Mouse (Mus musculus) lung, embryonic 16.5 days (tissue): ENCODE measurements at regions not wholly inside any gene's neighbourhood (a gene's known extent, or its start where the extent isn't known, plus 50 kb on each side); places are given as distances from the start of the nearest gene placed in this dataset.

ENCODE experiments used
- ATAC-seq: fragments of 200-750 bp; cut with Nextera tagmentation; 2 replicates; pipeline ENCODE4 v1.8.0; 2017; ENCODE audit warnings: low read depth, mild to moderate bottlenecking, moderate library complexity
- H3K27ac ChIP-seq: fragments of 300-500 bp; sonication (generic); 2 replicates; pipeline ENCODE4 v1.5.1; 2014; ENCODE audit warnings: mild to moderate bottlenecking, control low read depth, low read length
- H3K27me3 ChIP-seq: fragments of 300-500 bp; sonication (generic); 2 replicates; pipeline ENCODE4 v1.6.1; 2014; ENCODE audit warnings: low read depth, low read length, mixed read lengths; ENCODE audit not compliant: control insufficient read depth, insufficient read depth
- H3K36me3 ChIP-seq: fragments of 300-500 bp; sonication (generic); 2 replicates; pipeline ENCODE4 v1.6.1; 2014; ENCODE audit warnings: low read length; ENCODE audit not compliant: control insufficient read depth, insufficient read depth
- H3K4me1 ChIP-seq: fragments of 300-500 bp; sonication (generic); replicated peaks from 2 replicates; pipeline ENCODE4 v1.6.1; 2014; ENCODE audit warnings: low read length, mixed read lengths; ENCODE audit not compliant: control insufficient read depth, insufficient read depth
- H3K4me2 ChIP-seq: fragments of 300-500 bp; sonication (generic); 2 replicates; pipeline ENCODE4 v1.6.1; 2014; ENCODE audit warnings: low read depth, low read length, control low read depth
- H3K4me3 ChIP-seq: fragments of 300-500 bp; sonication (generic); 2 replicates; pipeline ENCODE4 v1.5.1; 2014; ENCODE audit warnings: mild to moderate bottlenecking, low read length, control low read depth
- H3K9ac ChIP-seq: fragments of 300-500 bp; sonication (generic); 2 replicates; pipeline ENCODE4 v1.6.1; 2014; ENCODE audit warnings: low read length, control low read depth
- H3K9me3 ChIP-seq: fragments of 300-500 bp; sonication (generic); 2 replicates; pipeline ENCODE4 v1.6.1; 2016; ENCODE audit warnings: low read length; ENCODE audit not compliant: control insufficient read depth
- WGBS: fragments of 180-500 bp; shearing (Covaris S2); extraction: QIAGEN DNeasy Blood & Tissue Kit; methylation state at CpG from one replicate; pipeline ENCODE4 v1.1.7; 2014; 5-methylcytosine and 5-hydroxymethylcytosine counted together

DNA sequence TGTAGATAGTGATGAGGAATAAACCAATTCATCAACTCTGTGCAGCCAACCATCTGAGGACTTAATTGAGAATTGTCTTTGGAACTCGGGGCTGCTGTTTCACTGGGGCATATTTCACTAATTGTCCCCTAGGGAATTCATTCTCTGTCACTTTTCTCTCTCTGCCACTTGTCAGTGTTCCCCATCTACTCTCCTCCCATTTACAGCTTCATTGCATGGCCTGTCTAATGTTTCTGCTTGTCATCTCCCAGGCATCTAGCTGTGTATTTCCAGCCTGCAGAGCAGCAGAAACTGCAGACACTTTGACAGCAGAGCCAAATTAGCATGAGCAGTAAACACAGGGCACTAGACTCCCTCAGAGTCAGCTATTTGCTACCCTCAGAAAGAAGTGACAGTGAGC lies 1105.2 kb downstream of the Ntrk3 start:
- Histone ChIP-seq H3K9me3 (no peaks in the 10 kb centered on the region), H3K4me1 (no peaks in the 10 kb centered on the region), H3K36me3 (no peaks in the 10 kb centered on the region), H3K27me3 (no peaks in the 10 kb centered on the region), H3K4me3 (no peak overlapping the region), H3K27ac (no peak overlapping the region), H3K9ac (no peak overlapping the region), H3K4me2 (no peak overlapping the region)
- ATAC-seq: no peak
- 38% methylated on average over 1 of the region's 1 CpGs for WGBS

DNA sequence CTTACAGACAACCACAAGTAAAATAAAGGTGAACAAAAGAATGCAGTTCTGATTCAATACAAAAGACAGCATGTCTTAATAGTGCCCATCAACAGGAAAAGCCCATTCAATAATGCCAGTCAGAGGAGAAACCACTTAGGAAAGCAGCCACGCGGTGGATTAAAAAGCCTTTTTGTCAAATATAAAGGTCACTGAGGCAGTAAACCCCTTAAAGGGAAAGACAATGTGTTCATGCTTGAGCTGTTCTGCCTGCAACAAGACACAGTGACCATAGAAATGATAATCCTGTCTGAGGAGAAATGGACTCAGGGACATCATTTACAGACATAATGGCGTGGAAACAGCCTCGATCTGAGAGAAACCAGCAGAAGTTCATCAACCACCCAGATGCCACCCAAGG lies 1114.3 kb downstream of the Ntrk3 start:
- 83% methylated on average over 4 of the region's 4 CpGs for WGBS
- no peak for ATAC-seq

DNA sequence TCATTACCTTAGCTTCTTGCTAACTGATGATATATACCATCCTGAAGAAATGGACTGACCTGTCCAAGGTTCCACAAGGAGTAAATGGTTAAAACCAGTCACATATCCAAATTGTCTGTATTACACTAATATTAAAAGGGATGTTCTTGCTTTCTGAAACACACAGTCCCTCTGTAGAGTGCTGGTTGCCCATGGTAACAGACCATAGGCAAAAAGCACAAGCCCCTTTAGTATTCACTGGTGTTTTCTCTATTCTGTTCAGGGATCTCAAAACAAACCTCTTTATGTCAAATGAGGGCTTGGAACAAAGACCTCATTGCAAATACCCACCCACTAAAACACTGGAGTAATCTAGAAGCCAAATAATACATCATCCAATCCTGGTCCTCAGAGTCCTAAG lies 1114.9 kb downstream of the Ntrk3 start:
- H3K27me3 ChIP-seq: no peaks in the 10 kb centered on the region
- no peak overlapping the region for H3K27ac ChIP-seq
- ATAC-seq: no peak
- no peaks in the 10 kb centered on the region for H3K36me3 ChIP-seq
- H3K4me1 ChIP-seq: no peaks in the 10 kb centered on the region
- H3K9ac ChIP-seq: no peak overlapping the region
- H3K4me3 ChIP-seq: no peak overlapping the region
- no peak overlapping the region for H3K4me2 ChIP-seq
- H3K9me3 ChIP-seq: no peaks in the 10 kb centered on the region

More for the DNA sequence above, 1114.3 kb downstream of the Ntrk3 start:
- Histone ChIP-seq H3K9ac (no peak overlapping the region), H3K36me3 (no peaks in the 10 kb centered on the region), H3K4me3 (no peak overlapping the region), H3K4me1 (no peaks in the 10 kb centered on the region), H3K4me2 (no peak overlapping the region), H3K9me3 (no peaks in the 10 kb centered on the region), H3K27ac (no peak overlapping the region), H3K27me3 (no peaks in the 10 kb centered on the region)

DNA sequence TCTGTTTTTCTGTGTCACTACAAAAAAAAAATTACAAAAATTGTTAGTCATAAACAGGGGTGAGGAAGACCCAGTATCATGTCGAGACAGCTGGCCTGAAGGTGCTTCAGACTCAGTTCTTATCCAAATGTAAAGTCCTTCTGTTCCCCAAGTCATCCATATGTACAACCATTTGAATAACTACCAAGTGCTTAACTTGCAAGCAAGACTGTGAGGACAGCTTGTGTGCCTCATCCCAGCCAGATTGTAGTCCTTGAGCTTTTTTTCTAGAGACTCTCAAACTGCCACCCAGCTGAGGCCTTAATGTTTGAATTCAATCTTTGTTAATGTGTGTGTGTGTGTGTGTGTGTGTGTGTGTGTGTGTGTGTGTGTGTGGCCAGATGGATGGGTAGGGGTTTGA lies 1164.9 kb downstream of the Ntrk3 start:
- no peak overlapping the region for H3K9ac ChIP-seq
- no peak overlapping the region for H3K4me2 ChIP-seq
- H3K36me3 ChIP-seq: no peaks in the 10 kb centered on the region
- H3K27ac ChIP-seq: no peak overlapping the region
- no peaks in the 10 kb centered on the region for H3K9me3 ChIP-seq
- no peaks in the 10 kb centered on the region for H3K4me1 ChIP-seq
- no peak overlapping the region for H3K4me3 ChIP-seq
- H3K27me3 ChIP-seq: no peaks in the 10 kb centered on the region
- no peak for ATAC-seq
- WGBS: 51% methylated on average over 1 of the region's 1 CpGs

DNA sequence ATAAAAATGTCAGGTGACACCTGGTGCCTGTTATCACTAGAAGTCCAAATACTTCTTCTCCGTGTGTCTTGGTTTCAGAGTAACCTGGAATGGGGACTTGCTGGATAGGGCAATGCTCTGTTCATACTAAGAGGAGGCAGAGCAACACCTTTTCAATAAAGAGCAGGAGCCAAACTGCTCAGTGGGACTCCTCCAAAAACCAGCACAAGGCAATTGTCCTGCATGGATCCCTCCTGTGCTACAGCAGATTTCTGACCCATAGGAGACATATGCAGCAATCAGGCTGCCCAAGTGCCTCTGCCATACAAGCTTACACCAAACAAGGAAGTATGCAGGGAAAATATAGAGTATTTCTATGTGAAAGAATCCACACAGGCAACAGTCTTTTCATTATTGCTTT lies 1178.7 kb downstream of the Ntrk3 start:
- Histone ChIP-seq H3K27ac (no peak overlapping the region), H3K4me2 (no peak overlapping the region), H3K9me3 (no peaks in the 10 kb centered on the region), H3K4me3 (no peak overlapping the region), H3K9ac (no peak overlapping the region), H3K4me1 (no peaks in the 10 kb centered on the region), H3K27me3 (no peaks in the 10 kb centered on the region), H3K36me3 (no peaks in the 10 kb centered on the region)
- ATAC-seq: no peak
- WGBS: 17% methylated on average over 1 of the region's 1 CpGs

DNA sequence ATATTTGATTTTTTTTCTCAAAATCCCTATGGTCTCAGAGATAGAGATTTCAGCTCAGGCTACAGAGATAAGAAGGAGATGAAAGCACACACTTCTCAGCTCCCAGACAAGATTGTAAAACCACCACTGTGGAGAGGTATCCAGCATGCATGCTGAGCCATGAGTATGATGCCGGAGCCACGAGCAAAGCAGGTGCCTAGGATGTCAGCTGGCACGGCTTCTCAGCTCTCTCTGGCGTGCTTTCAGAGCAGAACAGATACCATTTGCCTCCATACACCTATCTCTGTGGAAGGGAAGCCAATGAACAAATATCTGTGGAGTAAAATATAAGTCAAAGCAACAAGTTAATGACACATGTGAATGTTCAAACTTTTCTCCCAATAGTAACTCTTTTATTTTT lies 1179.3 kb downstream of the Ntrk3 start:
- WGBS: 59% methylated on average over 4 of the region's 4 CpGs
- no peak overlapping the region for H3K4me3 ChIP-seq
- no peaks in the 10 kb centered on the region for H3K9me3 ChIP-seq
- no peaks in the 10 kb centered on the region for H3K27me3 ChIP-seq
- H3K4me2 ChIP-seq: no peak overlapping the region
- H3K4me1 ChIP-seq: no peaks in the 10 kb centered on the region
- no peak overlapping the region for H3K27ac ChIP-seq
- H3K36me3 ChIP-seq: no peaks in the 10 kb centered on the region
- ATAC-seq: no peak
- no peak overlapping the region for H3K9ac ChIP-seq

DNA sequence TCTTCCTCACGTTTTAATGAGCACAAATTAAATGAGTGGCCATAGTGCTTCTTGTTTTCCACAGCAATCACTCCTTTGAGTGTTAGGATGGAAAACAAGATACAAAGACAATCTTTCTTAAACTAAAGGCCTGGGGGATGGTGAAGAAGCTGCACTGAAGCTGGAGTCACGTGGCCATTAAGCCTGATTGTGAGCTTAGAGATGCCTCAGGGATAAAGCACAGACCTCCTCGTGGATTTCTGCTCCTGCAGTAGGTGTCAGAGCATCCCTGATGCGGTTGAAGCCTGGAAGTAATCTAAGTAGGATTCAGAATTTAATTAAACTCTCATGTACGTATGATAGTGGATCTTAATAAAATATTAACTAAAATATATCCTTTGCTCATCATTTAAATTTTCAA lies 1200.9 kb downstream of the Ntrk3 start:
- Histone ChIP-seq H3K9ac (no peak overlapping the region), H3K27ac (no peak overlapping the region), H3K4me2 (no peak overlapping the region), H3K4me1 (no peaks in the 10 kb centered on the region), H3K9me3 (no peaks in the 10 kb centered on the region), H3K4me3 (no peak overlapping the region), H3K27me3 (no peaks in the 10 kb centered on the region), H3K36me3 (no peaks in the 10 kb centered on the region)
- ATAC-seq: no peak
- 40% methylated on average over 5 of the region's 5 CpGs for WGBS

DNA sequence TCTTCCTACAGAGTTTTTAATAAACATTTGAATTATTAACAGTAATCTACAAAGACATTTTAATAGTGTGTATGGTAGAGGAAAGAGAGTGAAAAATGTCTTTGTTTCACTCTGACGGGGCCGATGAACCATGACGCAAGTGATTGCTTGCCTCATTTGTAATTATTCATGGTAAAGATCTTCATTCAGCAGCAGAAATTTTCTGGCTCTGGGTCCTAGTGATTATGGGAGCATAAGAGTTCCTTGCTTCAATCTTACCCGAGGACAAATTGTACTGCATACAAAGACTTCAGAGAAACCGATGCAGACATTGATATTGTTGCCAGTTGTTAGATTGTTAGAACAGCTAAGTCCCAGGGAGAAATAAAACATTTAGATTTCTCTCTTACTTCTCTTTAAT lies 1209.9 kb downstream of the Ntrk3 start:
- Histone ChIP-seq H3K27ac (no peak overlapping the region), H3K4me3 (no peak overlapping the region), H3K27me3 (no peaks in the 10 kb centered on the region), H3K9me3 (no peaks in the 10 kb centered on the region), H3K36me3 (no peaks in the 10 kb centered on the region), H3K4me1 (no peaks in the 10 kb centered on the region), H3K4me2 (no peak overlapping the region), H3K9ac (no peak overlapping the region)
- no peak for ATAC-seq
- 73% methylated on average over 5 of the region's 5 CpGs for WGBS

DNA sequence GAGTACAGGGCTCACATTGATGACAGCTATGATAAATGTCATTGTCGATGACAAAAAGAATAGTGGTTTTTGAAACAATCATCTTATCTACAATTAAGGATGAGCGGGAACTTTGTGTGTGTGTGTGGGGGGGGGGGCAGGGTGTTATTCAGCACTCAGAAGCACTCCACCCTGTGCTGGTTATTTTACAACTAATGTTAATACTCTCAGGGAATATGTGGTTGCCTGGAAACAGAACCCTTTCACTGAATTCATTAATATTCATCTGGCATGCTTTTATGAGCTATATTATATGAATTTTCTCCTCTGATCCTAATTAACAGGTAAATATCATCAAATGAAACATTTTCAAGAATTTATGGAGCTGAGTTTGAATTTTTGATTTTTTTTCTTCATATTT lies 1228.2 kb downstream of the Ntrk3 start:
- H3K4me1 ChIP-seq: no peaks in the 10 kb centered on the region
- H3K27me3 ChIP-seq: no peaks in the 10 kb centered on the region
- no peaks in the 10 kb centered on the region for H3K36me3 ChIP-seq
- H3K27ac ChIP-seq: no peak overlapping the region
- no peaks in the 10 kb centered on the region for H3K9me3 ChIP-seq
- no peak overlapping the region for H3K4me2 ChIP-seq
- H3K4me3 ChIP-seq: no peak overlapping the region
- WGBS: 75% methylated on average over 2 of the region's 2 CpGs
- H3K9ac ChIP-seq: no peak overlapping the region
- no peak for ATAC-seq

DNA sequence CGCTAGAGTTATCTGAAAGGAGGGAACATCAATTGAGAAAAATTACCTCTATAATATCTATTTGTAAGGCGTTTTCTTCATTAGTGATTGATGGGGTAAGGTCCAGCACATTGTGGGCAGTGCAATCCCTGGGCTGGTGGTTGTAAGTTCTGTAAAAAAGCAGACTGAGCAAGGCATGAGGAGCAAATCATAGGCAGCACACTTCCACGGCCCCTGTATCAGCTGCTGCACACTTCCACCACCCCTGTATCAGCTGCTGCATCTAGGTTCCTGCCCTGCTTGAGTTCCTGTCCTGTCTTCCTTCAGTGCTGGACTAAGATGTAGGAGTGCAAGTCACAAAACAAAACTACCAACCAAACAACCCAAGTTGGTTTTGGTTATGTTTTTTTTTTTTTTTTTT lies 1230.2 kb downstream of the Ntrk3 start:
- Histone ChIP-seq H3K36me3 (no peaks in the 10 kb centered on the region), H3K4me3 (no peak overlapping the region), H3K4me1 (no peaks in the 10 kb centered on the region), H3K27me3 (no peaks in the 10 kb centered on the region), H3K9ac (no peak overlapping the region), H3K4me2 (no peak overlapping the region), H3K27ac (no peak overlapping the region), H3K9me3 (no peaks in the 10 kb centered on the region)
- no peak for ATAC-seq
- 54% methylated on average over 3 of the region's 3 CpGs for WGBS
